Mouse (Mus musculus): Measurements from ENCODE around the gene Churc1.

GRCm38 (mm10) chr12:76820615-76821014, 55.3 kb downstream of the Churc1 start:
- TF ChIP-seq CTCF (IDR thresholded peaks at IDR 0.05; ENCODE audit: control insufficient read depth, insufficient read depth, insufficient read length) (no peak), USF1 (IDR thresholded peaks at IDR 0.05; ENCODE audit: low read depth) (no peak), CEBPB (IDR thresholded peaks at IDR 0.05; ENCODE audit: low read depth) (no peak), MAX (IDR thresholded peaks at IDR 0.05) (no peak)
